Mouse (Mus musculus): ENCODE measurements at regions not wholly inside any gene's neighbourhood (a gene's known extent, or its start where the extent isn't known, plus 50 kb on each side); places are given as distances from the start of the nearest gene placed in this dataset.

DNA sequence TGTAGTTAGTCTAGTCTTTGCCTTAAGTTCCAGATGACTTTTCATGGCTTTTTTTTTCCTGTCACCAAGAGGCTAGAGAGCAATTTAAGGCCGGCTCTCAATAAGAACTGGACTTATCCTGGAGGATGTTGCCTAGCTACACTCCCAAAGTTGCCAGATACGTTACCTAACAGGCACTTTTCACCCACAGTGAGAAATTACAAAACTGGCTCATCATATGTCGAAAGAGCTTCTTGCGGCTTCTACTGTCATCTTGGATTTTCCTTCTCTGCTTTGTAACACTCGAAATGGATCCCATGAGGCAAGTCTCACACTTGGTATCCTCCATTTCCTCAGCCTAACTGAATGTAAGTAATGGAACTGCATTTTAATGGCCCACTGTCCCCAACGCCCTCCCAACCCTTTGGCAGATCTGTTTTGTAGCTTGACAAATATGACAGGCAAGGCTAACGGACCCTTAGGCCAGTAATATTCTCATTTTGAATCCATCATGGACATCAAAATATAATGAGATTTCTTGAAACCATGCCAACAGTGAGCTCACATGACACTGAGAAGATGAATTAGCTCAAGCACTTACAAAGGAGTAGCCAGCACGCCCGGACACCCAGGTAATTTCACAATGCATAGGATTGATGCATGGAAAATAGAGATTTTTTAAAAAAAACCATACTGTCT is 480.5 kb upstream of the Rgmb start:
- no peak for TF ChIP-seq POLR2A (IDR thresholded peaks at IDR 0.05; ENCODE audit: insufficient read length, low read depth)
- no peak for TF ChIP-seq USF1 (IDR thresholded peaks at IDR 0.05; ENCODE audit: low read depth)
- TF ChIP-seq E2F4 (IDR thresholded peaks at IDR 0.05; ENCODE audit: insufficient read depth), result no peak
- TF ChIP-seq SRF (IDR thresholded peaks at IDR 0.05; ENCODE audit: control insufficient read depth, insufficient read length, low read depth), result no peak
- no peak for TF ChIP-seq POLR2AphosphoS2 (IDR thresholded peaks at IDR 0.05; ENCODE audit: insufficient read length, low read depth)
